Mouse (Mus musculus) liver, embryonic 16.5 days (tissue): Measurements from ENCODE around the gene Gab3. TPM values are rescaled to one million over a fixed set of nuclear protein-coding genes. Genes with fewer than 3 reads are reported as not detected.

ENCODE experiments used
- ATAC-seq: fragments of 200-750 bp; cut with Nextera tagmentation; 2 replicates; pipeline ENCODE4 v1.8.0; 2017; ENCODE audit warnings: low read depth, mild to moderate bottlenecking, moderate number of reproducible peaks, moderate library complexity
- H3K27ac ChIP-seq: fragments of 300-500 bp; sonication (generic); 2 replicates; pipeline ENCODE4 v1.5.1; 2014; ENCODE audit warnings: mild to moderate bottlenecking, low read length
- H3K27me3 ChIP-seq: fragments of 300-500 bp; sonication (generic); 2 replicates; pipeline ENCODE4 v1.6.1; 2014; ENCODE audit warnings: low read depth, low read length, mixed read lengths; ENCODE audit not compliant: control insufficient read depth, insufficient read depth
- H3K36me3 ChIP-seq: fragments of 300-500 bp; sonication (generic); 2 replicates; pipeline ENCODE4 v1.6.1; 2014; ENCODE audit warnings: mild to moderate bottlenecking; ENCODE audit not compliant: control insufficient read depth, insufficient read depth
- H3K4me1 ChIP-seq: fragments of 300-500 bp; sonication (generic); 2 replicates; pipeline ENCODE4 v1.6.1; 2014; ENCODE audit warnings: low read depth, low read length, mixed read lengths; ENCODE audit not compliant: control insufficient read depth
- H3K4me2 ChIP-seq: fragments of 300-500 bp; sonication (generic); 2 replicates; pipeline ENCODE4 v1.6.1; 2014; ENCODE audit warnings: low read depth, low read length, mixed read lengths
- H3K4me3 ChIP-seq: fragments of 300-500 bp; sonication (generic); 2 replicates; pipeline ENCODE4 v1.5.1; 2014; ENCODE audit warnings: low read depth, mild to moderate bottlenecking, low read length
- H3K9ac ChIP-seq: fragments of 300-500 bp; sonication (generic); 2 replicates; pipeline ENCODE4 v1.6.1; 2014; ENCODE audit warnings: low read depth, low read length
- H3K9me3 ChIP-seq: fragments of 300-500 bp; sonication (generic); replicated peaks from 2 replicates; pipeline ENCODE4 v1.6.1; 2016; ENCODE audit warnings: low read length; ENCODE audit not compliant: control insufficient read depth
- WGBS: fragments of 180-500 bp; shearing (Covaris S2); extraction: QIAGEN DNeasy Blood & Tissue Kit; methylation state at CpG from one replicate; pipeline ENCODE4 v1.1.7; 2014; ENCODE audit not compliant: insufficient replicate concordance; 5-methylcytosine and 5-hydroxymethylcytosine counted together
- polyA plus RNA-seq: library from polyadenylated mRNA; unstranded; fragments of >200 nt; fragmentation: Nextera tagmentation; extraction: Ambion mirVana; gene quantifications from 2 replicates; pipeline ENCODE4 v1.2.1, GENCODE M21; 2015

Gab3 gene
- 1.4 TPM in 2 replicates for polyA plus RNA-seq

- peak; percentile 90 for ATAC-seq
- Histone ChIP-seq H3K9me3 (no peaks in the 10 kb centered on the region), H3K4me1 (peaks cover 2% of the 10 kb centered on the region), H3K4me2 (peak within 1 kb of the TSS; percentile 63), H3K4me3 (peak within 1 kb of the TSS; percentile 70), H3K27me3 (no peaks in the 10 kb centered on the region), H3K36me3 (no peaks in the 10 kb centered on the region), H3K9ac (peak within 1 kb of the TSS; percentile 59), H3K27ac (no peak within 1 kb of the TSS; the same call in 1 of the 2 replicates)
- WGBS = 1% methylated on average over 8 of the region's 17 CpGs
Observed at GRCm38 (mm10) chrX:75084774-75085508, at the start of gene Gab3. Gene Gab3, minus strand, starts transcription at chrX:75085458.

GRCm38 (mm10) chrX:75130467-75131160 lies 45.4 kb upstream of the Gab3 start, which contains the start of gene Mpp1:
Gene Mpp1, minus strand, starts transcription at chrX:75131016.
- Histone ChIP-seq H3K27ac (peak within 1 kb of the TSS; percentile 94), H3K36me3 (peaks cover under 1% of the 10 kb centered on the region), H3K27me3 (no peaks in the 10 kb centered on the region), H3K9ac (peak within 1 kb of the TSS; percentile 76), H3K9me3 (no peaks in the 10 kb centered on the region), H3K4me3 (peak within 1 kb of the TSS; percentile 75), H3K4me2 (peak within 1 kb of the TSS; percentile 62), H3K4me1 (no peaks in the 10 kb centered on the region; the same call in none of the 2 replicates)
- peak; percentile 98 for ATAC-seq
- 25% methylated on average over 36 of the region's 36 CpGs for WGBS

GRCm38 (mm10) chrX:75129474-75129873 lies 44.2 kb upstream of the Gab3 start:
- no peaks in the 10 kb centered on the region for H3K27me3 ChIP-seq
- peak overlapping the region; percentile 91 for H3K27ac ChIP-seq
- 22% methylated on average over 2 of the region's 2 CpGs for WGBS
- peak overlapping the region; percentile 59 for H3K9ac ChIP-seq
- peaks cover 11% of the 10 kb centered on the region for H3K36me3 ChIP-seq
- no peaks in the 10 kb centered on the region for H3K9me3 ChIP-seq
- peak overlapping the region; percentile 75 for H3K4me3 ChIP-seq
- peak; percentile 16; the same call in 1 of the 2 replicates for ATAC-seq
- H3K4me1 ChIP-seq = no peaks in the 10 kb centered on the region; the same call in none of the 2 replicates
- H3K4me2 ChIP-seq = peak overlapping the region; percentile 55

- Histone ChIP-seq H3K4me1 (no peaks in the 10 kb centered on the region; the same call in none of the 2 replicates), H3K4me3 (peak overlapping the region; percentile 50), H3K9me3 (no peaks in the 10 kb centered on the region), H3K4me2 (peak overlapping the region; percentile 51), H3K9ac (peak overlapping the region; percentile 46), H3K27ac (peak overlapping the region; percentile 78), H3K27me3 (no peaks in the 10 kb centered on the region), H3K36me3 (peaks cover 11% of the 10 kb centered on the region)
- no peak; the same call in 1 of the 2 replicates for ATAC-seq
Observed at GRCm38 (mm10) chrX:75128333-75128980, 43.2 kb upstream of the Gab3 start.

DNA sequence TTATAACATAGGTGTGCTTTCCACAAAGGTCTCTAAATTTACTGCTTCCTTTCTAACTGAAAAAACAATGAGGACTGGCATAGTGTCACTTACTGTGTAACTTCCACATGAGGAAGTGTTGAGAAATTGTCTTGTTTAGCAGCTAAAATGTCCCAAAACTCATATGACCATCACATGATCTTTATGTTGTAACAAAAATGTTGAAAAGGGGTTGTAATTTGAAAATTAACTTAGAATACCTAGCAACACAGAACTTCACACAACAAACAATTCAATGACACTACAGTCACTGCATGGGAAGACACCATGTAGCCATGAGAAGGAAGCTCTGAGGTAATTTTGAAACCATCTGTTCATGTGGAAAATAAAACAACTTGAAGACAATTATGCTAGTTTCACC lies 41.6 kb upstream of the Gab3 start:
- H3K9me3 ChIP-seq = no peaks in the 10 kb centered on the region

DNA sequence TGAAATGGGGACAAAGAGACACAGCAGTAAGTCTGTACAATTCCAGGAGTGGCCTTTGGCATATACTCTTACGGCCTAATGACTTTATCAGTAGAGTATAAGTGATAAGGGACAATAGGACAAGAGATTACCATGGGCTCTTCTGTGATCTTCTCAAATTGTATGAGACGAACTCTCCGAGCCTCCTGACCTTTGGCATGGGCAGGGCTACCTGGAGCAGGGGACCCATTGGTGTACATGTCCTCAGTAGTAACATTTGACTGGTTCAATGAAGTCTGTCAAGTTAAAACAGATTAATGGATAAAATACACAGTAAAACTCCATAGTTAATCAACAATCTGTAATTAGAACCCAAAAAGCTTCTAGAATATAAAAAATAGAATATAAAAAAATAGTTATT lies 40.3 kb upstream of the Gab3 start:
- 66% methylated on average over 3 of the region's 3 CpGs for WGBS
- no peak overlapping the region for H3K4me2 ChIP-seq
- no peaks in the 10 kb centered on the region for H3K27me3 ChIP-seq
- peaks cover 16% of the 10 kb centered on the region for H3K36me3 ChIP-seq
- no peaks in the 10 kb centered on the region for H3K9me3 ChIP-seq
- H3K27ac ChIP-seq = no peak overlapping the region
- no peak overlapping the region for H3K9ac ChIP-seq
- ATAC-seq = no peak
- no peaks in the 10 kb centered on the region; the same call in 1 of the 2 replicates for H3K4me1 ChIP-seq
- no peak overlapping the region for H3K4me3 ChIP-seq

More for the DNA sequence above, 41.6 kb upstream of the Gab3 start:
- Histone ChIP-seq H3K4me2 (peak overlapping the region; percentile 51), H3K36me3 (peaks cover 14% of the 10 kb centered on the region), H3K27me3 (no peaks in the 10 kb centered on the region), H3K4me1 (no peaks in the 10 kb centered on the region; the same call in none of the 2 replicates), H3K4me3 (no peak overlapping the region), H3K9ac (no peak overlapping the region), H3K27ac (0 out of 2 replicates have a peak overlapping the region, but pooled peaks have one; percentile 19)
- ATAC-seq = no peak

GRCm38 (mm10) chrX:75115550-75115949 lies 30.3 kb upstream of the Gab3 start:
- Histone ChIP-seq H3K27ac (peak overlapping the region; percentile 84), H3K9ac (no peak overlapping the region), H3K36me3 (peaks cover 42% of the 10 kb centered on the region), H3K4me2 (peak overlapping the region; percentile 30), H3K27me3 (no peaks in the 10 kb centered on the region), H3K9me3 (no peaks in the 10 kb centered on the region), H3K4me3 (no peak overlapping the region), H3K4me1 (peaks cover 13% of the 10 kb centered on the region; the same call in 1 of the 2 replicates)
- ATAC-seq = peak; percentile 97

DNA sequence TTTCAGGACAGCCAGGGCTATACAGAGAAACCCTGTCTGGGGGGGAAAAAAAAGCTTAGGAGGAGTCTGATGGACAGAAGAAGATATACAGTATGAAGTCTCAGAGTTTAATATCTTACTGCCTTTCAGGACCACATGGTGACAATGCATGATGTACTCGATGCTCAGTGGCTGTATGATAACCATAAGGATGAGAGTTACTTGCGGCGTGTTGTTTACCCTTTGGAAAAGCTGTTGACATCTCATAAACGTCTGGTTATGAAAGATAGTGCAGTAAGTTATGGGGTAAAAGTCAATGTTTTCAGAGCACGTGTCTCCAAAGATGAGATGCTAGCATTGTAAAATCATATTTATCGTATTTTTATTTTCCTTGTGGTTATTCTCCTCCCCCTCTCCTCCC lies 17.0 kb upstream of the Gab3 start:
- H3K4me3 ChIP-seq = no peak overlapping the region
- H3K27me3 ChIP-seq = no peaks in the 10 kb centered on the region
- peak; percentile 45 for ATAC-seq
- peaks cover 27% of the 10 kb centered on the region for H3K36me3 ChIP-seq
- no peak overlapping the region for H3K27ac ChIP-seq
- no peaks in the 10 kb centered on the region for H3K9me3 ChIP-seq
- H3K4me1 ChIP-seq = no peaks in the 10 kb centered on the region
- H3K4me2 ChIP-seq = no peak overlapping the region
- 62% methylated on average over 6 of the region's 6 CpGs for WGBS
- no peak overlapping the region for H3K9ac ChIP-seq
